Mouse (Mus musculus) CH12.LX (cell line): ENCODE measurements at regions not wholly inside any gene's neighbourhood (a gene's known extent, or its start where the extent isn't known, plus 50 kb on each side); places are given as distances from the start of the nearest gene placed in this dataset.

ENCODE experiments used
- DNase-seq: peaks from one replicate; pipeline ENCODE4 v3.0.0-alpha.2; 2013; ENCODE audit errors: extremely low read depth
- H3K27ac ChIP-seq: 2 replicates; pipeline ENCODE4 v1.5.1; 2012; ENCODE audit warnings: low read depth, mild to moderate bottlenecking, control low read depth, moderate library complexity; ENCODE audit not compliant: insufficient read depth
- H3K27me3 ChIP-seq: replicated peaks from 2 replicates; pipeline ENCODE3; 2012; ENCODE audit warnings: inconsistent platforms
- H3K36me3 ChIP-seq, 2 experiments: replicated peaks in 1 of 2; 2 replicates each; pipeline versions ENCODE3 to v1.6.1; 2012; ENCODE audit warnings: inconsistent platforms in 1 of 2, low read length in 1 of 2, mild to moderate bottlenecking in 1 of 2, mixed read lengths in 1 of 2, moderate library complexity in 1 of 2; ENCODE audit not compliant: control insufficient read depth in 1 of 2, insufficient read depth in 1 of 2
- H3K4me1 ChIP-seq, 2 experiments: 2 replicates each; pipeline ENCODE4 v1.6.1; 2012; ENCODE audit warnings: inconsistent platforms in 1 of 2, moderate library complexity in 1 of 2; ENCODE audit not compliant: insufficient read depth in 2 of 2, control insufficient read depth in 1 of 2
- H3K4me2 ChIP-seq: 2 replicates; pipeline ENCODE4 v1.6.1; 2012; ENCODE audit warnings: low read depth, mild to moderate bottlenecking, control low read depth; ENCODE audit not compliant: poor library complexity, insufficient read depth, severe bottlenecking
- H3K4me3 ChIP-seq, 3 experiments: fragments of 150-350 bp in 1 of 3; sonication (generic) in 1 of 3; replicated peaks in 1 of 3; 2 replicates each; pipeline versions ENCODE3 to v1.5.1; 2011 to 2012; ENCODE audit warnings: low read depth in 2 of 3, low read length in 2 of 3, mild to moderate bottlenecking in 2 of 3, moderate library complexity in 2 of 3, control low read depth in 1 of 3, improper control_type of control experiment in 1 of 3, inconsistent platforms in 1 of 3, mixed read lengths in 1 of 3; ENCODE audit not compliant: poor library complexity in 1 of 3
- H3K79me2 ChIP-seq: replicated peaks from 2 replicates; pipeline ENCODE4 v1.6.1; 2012; ENCODE audit warnings: mild to moderate bottlenecking, moderate library complexity; ENCODE audit not compliant: control insufficient read depth, poor library complexity, insufficient read depth, severe bottlenecking; ENCODE audit errors: extremely low read depth
- H3K9ac ChIP-seq: 2 replicates; pipeline ENCODE4 v1.6.1; 2012; ENCODE audit warnings: low read depth, mild to moderate bottlenecking, control low read depth, moderate library complexity; ENCODE audit not compliant: insufficient read depth
- H3K9me3 ChIP-seq: replicated peaks from 2 replicates; pipeline ENCODE3; 2012; ENCODE audit warnings: low read length, inconsistent platforms, mixed read lengths
- BHLHE40 ChIP-seq: IDR thresholded peaks from 2 replicates; pipeline ENCODE4 v1.6.1; 2011; ENCODE audit warnings: mild to moderate bottlenecking, low read depth, low read length, improper control_type of control experiment
- CHD1 ChIP-seq: IDR thresholded peaks from 2 replicates; pipeline ENCODE4 v1.6.1; 2012; ENCODE audit warnings: low read depth, low read length, improper control_type of control experiment, inconsistent platforms
- KAT2A ChIP-seq: IDR thresholded peaks from 2 replicates; pipeline ENCODE4 v1.6.1; 2012; ENCODE audit warnings: low read length, improper control_type of control experiment, inconsistent platforms; ENCODE audit not compliant: insufficient replicate concordance
- MEF2A ChIP-seq: IDR thresholded peaks from 2 replicates; pipeline ENCODE4 v1.6.1; 2014; ENCODE audit warnings: low read depth, mild to moderate bottlenecking, inconsistent platforms, low read length, improper control_type of control experiment, borderline replicate concordance
- NELFE ChIP-seq: IDR thresholded peaks from 2 replicates; pipeline ENCODE4 v1.6.1; 2011; ENCODE audit warnings: low read depth, low read length, improper control_type of control experiment
- SIN3A ChIP-seq: IDR thresholded peaks from 2 replicates; pipeline ENCODE4 v1.6.1; 2012; ENCODE audit warnings: low read length, improper control_type of control experiment, inconsistent platforms
- dilution Hi-C: fragments of 300-500 bp; cut with MboI; formaldehyde crosslinking; loops from 2 replicates; pipeline ENCODE4 v1.14.3; 2020; ENCODE audit warnings: low sequenced_read_pairs; ENCODE audit not compliant: extremely low pct_unique_long_range_greater_than_20kb, extremely low pct_ligation_motif_present
- in situ Hi-C: fragments of 300-500 bp; cut with MboI; formaldehyde crosslinking; loops from 3 replicates; pipeline ENCODE4 v1.14.3; 2019; ENCODE audit warnings: low sequenced_read_pairs, low pct_ligation_motif_present, low pct_unique_long_range_greater_than_20kb, mixed read lengths

- in situ Hi-C loops: no loop called here
- Histone ChIP-seq H3K4me2 (no peak overlapping the region), H3K9ac (no peak overlapping the region), H3K36me3 (no peaks in the 10 kb centered on the region), H3K27me3 (no peaks in the 10 kb centered on the region), H3K4me3 (no peak overlapping the region), H3K9me3 (peaks cover 10% of the 10 kb centered on the region), H3K27ac (no peak overlapping the region), H3K4me1 (no peaks in the 10 kb centered on the region), H3K79me2 (no peaks in the 10 kb centered on the region)
- DNase-seq: no peak
- dilution Hi-C loops: no loop called here
- TF ChIP-seq SIN3A (no peak), KAT2A (no peak), NELFE (no peak), BHLHE40 (no peak), MEF2A (no peak), CHD1 (no peak)
These were observed 1040.8 kb downstream of the Lrfn5 start for GRCm38 (mm10) chr12:62563799-62564198.
